Mouse (Mus musculus): ENCODE results near the gene Trappc12. TPM values are rescaled to one million over a fixed set of nuclear protein-coding genes. Genes with fewer than 3 reads are reported as not detected.

The Trappc12 gene
- total RNA-seq (2021) = 10 to 100 TPM; 45.6 to 47.0 TPM
- long read RNA-seq, transcript Trappc12-201 (12 exons, 3,377 nt) = major isoform, 13 of 32 reads
- long read RNA-seq, transcript Trappc12-202 (12 exons, 3,230 nt) = minor isoform, 10 of 32 reads
- long read RNA-seq, partial matches to known transcripts = 7 of 32 reads
- long read RNA-seq, other reads (novel, unspliced or antisense) = 2 of 32 reads

DNA sequence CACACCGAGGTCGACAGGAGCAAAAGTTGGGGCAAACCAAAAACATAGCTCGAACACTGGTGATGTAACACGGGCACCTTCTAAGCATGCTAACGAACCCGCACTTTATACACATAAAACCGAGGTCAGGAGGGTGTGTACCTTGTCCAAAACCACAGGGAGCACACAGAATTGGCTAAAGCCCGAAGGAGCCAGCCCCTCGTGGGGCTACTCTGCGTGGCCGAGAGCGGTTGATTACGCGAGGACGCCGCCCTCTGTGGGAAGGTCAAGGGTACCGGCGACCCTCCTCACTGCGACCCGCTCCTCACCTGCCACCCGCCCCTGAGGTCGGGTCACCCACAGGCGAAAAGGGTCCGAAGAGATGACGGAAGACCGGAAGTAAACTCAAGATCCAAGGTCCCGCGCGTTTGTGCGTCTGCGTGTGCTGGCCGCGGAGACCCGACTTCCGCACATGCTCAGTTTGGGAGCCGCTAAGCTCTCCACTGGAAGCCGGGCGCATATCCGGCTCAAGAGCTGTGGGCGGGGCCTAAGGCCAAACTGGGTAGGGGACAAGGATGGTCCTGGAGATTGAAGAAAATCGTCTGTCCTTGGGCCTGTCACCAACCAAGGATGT, at the start of gene Trappc12:
TSS of gene Trappc12 (minus strand) at position 452 of the 613 bp plus-strand sequence.
- DNase-seq (ENCODE audit: low spot score in 2 of 2) = peak; percentile 79 to 85

DNA sequence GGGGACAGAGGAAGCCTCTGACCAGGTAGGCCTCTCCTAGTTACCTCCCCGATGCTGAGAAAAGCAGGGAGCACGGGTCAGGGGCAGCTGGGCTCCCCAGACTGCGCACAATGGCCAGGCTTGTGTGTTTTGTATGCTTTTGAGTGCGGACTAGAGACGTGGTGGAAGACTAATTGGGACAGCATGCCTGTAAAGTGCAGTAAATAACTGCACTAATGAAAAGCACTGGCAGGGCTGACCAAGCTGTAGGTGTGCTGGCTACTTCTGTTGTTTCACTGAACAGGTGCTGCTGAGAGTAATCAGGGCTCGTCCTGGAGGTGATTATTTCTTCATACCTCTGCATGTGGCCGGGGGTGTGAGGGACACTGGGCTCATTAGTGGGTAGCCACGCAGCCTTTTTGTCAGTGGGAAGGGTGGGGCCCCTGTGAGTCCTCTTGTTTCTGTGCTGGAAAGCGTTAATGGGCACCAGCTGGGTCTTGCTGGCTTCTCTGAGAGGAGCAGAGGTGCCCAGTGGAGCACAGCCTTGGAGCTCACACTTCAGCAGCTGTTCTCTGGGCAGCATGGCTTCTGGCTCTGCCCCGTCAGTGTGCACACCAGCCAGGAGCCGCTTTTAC, 49.6 kb upstream of the Trappc12 start:
- no peak for DNase-seq (ENCODE audit: low spot score in 2 of 2)

DNA sequence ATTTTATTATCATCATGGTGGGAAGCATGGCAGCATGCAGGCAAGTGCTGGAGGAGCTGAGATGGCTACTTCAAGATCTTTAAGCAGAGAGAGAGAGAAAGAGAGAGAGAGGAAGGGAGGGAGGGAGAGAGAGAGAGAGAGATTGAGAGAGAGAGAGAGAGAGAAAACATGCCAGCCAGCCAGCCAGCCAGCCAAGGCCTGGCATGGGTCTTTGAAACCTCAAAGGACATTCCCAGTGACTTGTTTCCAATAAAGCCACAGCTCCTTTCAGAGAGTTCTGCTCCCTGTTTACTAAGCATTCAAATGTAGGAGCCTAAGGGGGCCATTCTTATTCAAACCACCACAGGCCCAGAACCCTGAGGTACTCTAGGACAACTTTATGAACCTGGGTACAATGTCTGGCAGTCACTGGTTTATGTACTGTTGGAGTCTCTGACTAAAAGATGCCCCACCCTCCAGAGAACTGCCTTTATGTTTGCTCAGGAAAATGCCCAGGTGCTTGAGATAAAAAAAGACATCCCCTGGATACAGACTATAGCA, 46.7 kb upstream of the Trappc12 start:
- no peak for DNase-seq (ENCODE audit: low spot score in 2 of 2)

DNA sequence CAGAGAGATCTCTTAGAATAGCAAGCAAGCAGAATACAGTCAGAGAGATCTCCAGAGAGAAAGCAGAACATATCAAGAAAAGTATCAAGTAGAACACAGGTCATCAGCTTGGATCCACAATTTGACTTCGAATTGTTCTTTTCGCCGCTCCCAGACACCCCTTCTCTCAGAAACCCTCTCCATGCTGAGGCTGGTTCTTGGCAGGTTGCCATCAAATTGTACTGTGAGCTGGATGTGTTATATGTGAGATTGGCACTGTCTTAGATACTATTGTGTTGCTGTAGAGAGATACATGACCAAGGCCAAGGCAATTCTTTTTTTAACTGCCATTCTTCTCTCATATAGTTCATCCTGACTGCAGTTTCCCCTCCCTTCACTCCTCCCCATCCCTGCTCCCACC, 44.8 kb upstream of the Trappc12 start:
- DNase-seq (ENCODE audit: low spot score in 2 of 2) = no peak

DNA sequence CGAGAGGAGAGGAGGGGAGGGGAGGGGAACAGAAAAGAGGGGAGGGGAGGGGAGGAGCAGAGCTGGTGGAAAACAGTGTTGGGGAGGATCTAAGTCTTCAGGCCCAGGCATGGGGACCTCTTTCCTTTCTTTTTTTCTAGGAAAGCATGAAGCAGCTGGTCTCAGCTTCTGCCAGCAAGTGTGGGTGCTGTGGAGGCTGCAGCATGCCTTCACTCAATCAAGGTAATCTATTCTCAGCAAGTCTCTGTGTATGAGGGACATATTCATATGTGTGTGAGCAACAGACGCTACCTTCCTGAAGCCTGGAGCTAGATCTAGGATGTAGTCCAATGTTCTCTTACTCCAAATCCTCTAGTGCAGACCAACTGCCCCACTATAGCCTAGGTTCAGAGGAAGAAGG, 43.4 kb upstream of the Trappc12 start:
- DNase-seq (ENCODE audit: low spot score in 2 of 2) = no peak

GRCm38 (mm10) chr12:28792613-28793012, 42.3 kb upstream of the Trappc12 start:
- no peak for DNase-seq (ENCODE audit: low spot score in 2 of 2)

- no peak for DNase-seq (ENCODE audit: low spot score in 2 of 2)
Measured at GRCm38 (mm10) chr12:28786310-28786709, 36.0 kb upstream of the Trappc12 start.

GRCm38 (mm10) chr12:28785299-28785698, 35.0 kb upstream of the Trappc12 start:
- no peak for DNase-seq (ENCODE audit: low spot score in 2 of 2)

- DNase-seq (ENCODE audit: low spot score in 2 of 2) = no peak
Measured at GRCm38 (mm10) chr12:28784864-28785263, 34.6 kb upstream of the Trappc12 start.

GRCm38 (mm10) chr12:28784355-28784754, 34.1 kb upstream of the Trappc12 start:
- DNase-seq (ENCODE audit: low spot score in 2 of 2) = peak; percentile 45 to 51

DNA sequence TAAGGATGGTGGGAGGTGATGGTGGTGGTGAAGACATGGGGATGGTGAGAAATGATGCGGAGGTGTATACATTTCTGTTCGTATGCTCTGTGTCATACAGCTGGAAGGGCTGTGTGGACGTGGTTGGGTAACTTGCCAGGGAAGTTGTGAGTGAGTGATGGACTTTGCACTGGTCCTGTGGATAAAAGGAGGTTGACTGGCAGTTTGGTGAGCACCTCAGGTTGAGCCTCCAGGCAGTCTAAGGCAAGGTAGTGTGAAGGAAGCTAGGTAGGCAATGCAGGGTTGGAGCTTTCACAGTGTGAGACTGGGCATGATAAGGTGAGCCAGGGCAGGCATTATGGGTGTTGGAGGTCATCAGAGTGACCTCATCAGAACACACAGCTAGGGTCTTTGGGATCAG, 32.4 kb upstream of the Trappc12 start:
- DNase-seq (ENCODE audit: low spot score in 2 of 2) = no peak

GRCm38 (mm10) chr12:28780180-28780579, 29.9 kb upstream of the Trappc12 start:
- DNase-seq (ENCODE audit: low spot score in 2 of 2) = no peak

- no peak for DNase-seq (ENCODE audit: low spot score in 2 of 2)
Measured at GRCm38 (mm10) chr12:28775627-28776026, 25.4 kb upstream of the Trappc12 start.

GRCm38 (mm10) chr12:28775120-28775519, 24.8 kb upstream of the Trappc12 start:
- DNase-seq (ENCODE audit: low spot score in 2 of 2) = no peak

GRCm38 (mm10) chr12:28773815-28774214, 23.5 kb upstream of the Trappc12 start:
- DNase-seq (ENCODE audit: low spot score in 2 of 2) = no peak

- no peak for DNase-seq (ENCODE audit: low spot score in 2 of 2)
Measured at GRCm38 (mm10) chr12:28769953-28770352, 19.7 kb upstream of the Trappc12 start.

- no peak for DNase-seq (ENCODE audit: low spot score in 2 of 2)
Measured at GRCm38 (mm10) chr12:28756019-28756418, 5.7 kb upstream of the Trappc12 start.

GRCm38 (mm10) chr12:28751508-28752263, 1.4 kb upstream of the Trappc12 start, which contains the start of gene Eipr1:
Eipr1 (plus strand) TSS chr12:28751803.
- DNase-seq (ENCODE audit: low spot score in 2 of 2) = peak; percentile 76 to 86

- DNase-seq (ENCODE audit: low spot score in 2 of 2) = no peak
Measured at GRCm38 (mm10) chr12:28750876-28751275, 604 bp upstream of the Trappc12 start.

DNA sequence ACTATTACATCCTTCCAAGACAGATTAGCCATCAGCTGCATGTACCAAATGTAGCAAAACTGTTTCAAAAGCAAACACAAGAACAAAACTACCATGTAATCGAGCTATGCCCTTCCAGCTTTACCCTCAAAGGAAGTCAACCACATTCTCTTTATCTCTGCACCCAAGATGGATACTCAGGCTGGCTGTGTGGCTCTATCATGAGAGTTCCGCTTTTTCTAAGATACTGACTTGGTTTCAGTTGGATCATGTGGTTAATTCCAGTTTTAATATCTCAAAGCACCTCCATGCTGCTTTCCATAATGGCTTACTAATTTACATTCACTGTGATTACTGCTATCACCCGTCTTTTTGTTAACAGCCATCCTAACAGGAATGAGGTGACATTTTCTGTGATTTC, 6.9 kb downstream of the Trappc12 start:
- DNase-seq (ENCODE audit: low spot score in 2 of 2) = no peak

DNA sequence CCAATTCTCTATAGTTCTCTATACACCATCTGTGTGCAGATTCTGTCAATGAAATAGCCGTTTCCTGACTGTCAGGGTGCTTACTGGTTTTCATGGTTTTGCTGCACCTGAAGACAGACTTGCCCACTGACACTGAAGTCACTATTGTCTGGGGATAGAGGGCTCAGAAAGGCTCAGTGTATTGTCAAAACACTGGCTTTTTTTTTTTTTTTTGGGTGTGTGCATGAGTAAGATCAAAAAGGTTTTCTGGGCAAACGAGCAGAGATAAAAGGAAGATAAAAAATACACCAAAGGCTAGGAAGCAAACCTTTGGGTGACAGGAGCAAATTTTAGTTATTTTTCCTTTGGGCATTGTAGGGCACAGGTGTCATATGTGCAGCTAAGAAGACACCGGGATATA, 15.0 kb downstream of the Trappc12 start:
- DNase-seq (ENCODE audit: low spot score in 2 of 2) = no peak

DNA sequence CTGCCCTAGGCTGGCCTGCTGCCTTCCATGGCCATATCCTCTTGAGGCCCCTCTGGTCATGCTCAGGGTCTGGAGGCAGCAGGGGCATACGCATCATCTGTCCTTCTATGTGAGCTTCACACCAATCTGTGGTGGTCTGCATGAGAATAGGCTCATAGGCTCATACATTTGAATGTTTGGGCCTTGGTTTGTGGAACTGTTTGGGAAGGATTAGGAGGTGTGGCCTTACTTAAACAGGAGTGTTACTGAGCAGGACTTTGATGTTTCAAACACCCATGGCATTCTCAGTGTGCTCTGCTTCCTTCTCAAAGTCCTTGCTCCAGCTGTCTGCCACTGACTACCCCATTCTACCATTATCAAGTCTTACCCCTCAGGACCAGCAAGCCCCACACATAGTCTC, 16.0 kb downstream of the Trappc12 start:
- no peak for DNase-seq (ENCODE audit: low spot score in 2 of 2)

Data from layer of hippocampus, postnatal 10 days (tissue).